Mouse (Mus musculus) MEL (cell line): Measurements from ENCODE around the gene Pdcd4. TPM values are rescaled to one million over a fixed set of nuclear protein-coding genes. Genes with fewer than 3 reads are reported as not detected.

Experiments
- DNase-seq: peaks from one replicate; pipeline ENCODE4 v3.0.0; 2011; ENCODE audit warnings: low read depth, low spot score
- H3K27ac ChIP-seq: 2 replicates; pipeline ENCODE4 v1.5.1; 2012; ENCODE audit warnings: low read depth, mild to moderate bottlenecking, control low read depth, low read length, moderate library complexity; ENCODE audit not compliant: control insufficient read depth
- H3K27me3 ChIP-seq, 2 experiments: fragments of 150-350 bp in 1 of 2; sonication (generic) in 1 of 2; 2 replicates each; pipeline ENCODE4 v1.6.1; 2012; ENCODE audit warnings: low read length in 2 of 2, mild to moderate bottlenecking in 2 of 2, improper control_type of control experiment in 1 of 2, moderate library complexity in 1 of 2; ENCODE audit not compliant: insufficient read depth in 2 of 2, control insufficient read depth in 1 of 2
- H3K36me3 ChIP-seq, 2 experiments: 2 replicates each; pipeline ENCODE4 v1.6.1; 2012 to 2014; ENCODE audit warnings: low read length in 2 of 2, improper control_type of control experiment in 1 of 2, inconsistent platforms in 1 of 2, mild to moderate bottlenecking in 1 of 2; ENCODE audit not compliant: insufficient read depth in 2 of 2, control insufficient read depth in 1 of 2
- H3K4me1 ChIP-seq, 2 experiments: fragments of 150-350 bp in 1 of 2; sonication (generic) in 1 of 2; 2 replicates each; pipeline ENCODE4 v1.6.1; 2012; ENCODE audit warnings: low read length in 2 of 2, improper control_type of control experiment in 1 of 2, mild to moderate bottlenecking in 1 of 2; ENCODE audit not compliant: insufficient read depth in 2 of 2, control insufficient read depth in 1 of 2
- H3K4me3 ChIP-seq, 2 experiments: fragments of 150-350 bp in 1 of 2; sonication (generic) in 1 of 2; 2 replicates each; pipeline ENCODE4 v1.5.1; 2012; ENCODE audit warnings: low read depth in 2 of 2, low read length in 2 of 2, mild to moderate bottlenecking in 2 of 2, moderate library complexity in 2 of 2, control low read depth in 1 of 2, improper control_type of control experiment in 1 of 2; ENCODE audit not compliant: control insufficient read depth in 1 of 2, insufficient read depth in 1 of 2
- H3K79me2 ChIP-seq: 2 replicates; pipeline ENCODE4 v1.6.1; 2012; ENCODE audit warnings: mild to moderate bottlenecking, low read length, moderate library complexity; ENCODE audit not compliant: control insufficient read depth, poor library complexity, insufficient read depth
- H3K9ac ChIP-seq: 2 replicates; pipeline ENCODE4 v1.6.1; 2012; ENCODE audit warnings: low read depth, mild to moderate bottlenecking, control low read depth, low read length, moderate library complexity; ENCODE audit not compliant: control insufficient read depth, poor library complexity, severe bottlenecking
- H3K9me3 ChIP-seq: fragments of 150-350 bp; sonication (generic); replicated peaks from 2 replicates; pipeline ENCODE4 v1.6.1; 2012; ENCODE audit warnings: mild to moderate bottlenecking, low read length, improper control_type of control experiment, moderate library complexity; ENCODE audit not compliant: insufficient read depth
- CHD1 ChIP-seq: IDR thresholded peaks from 2 replicates; pipeline ENCODE4 v1.6.1; 2012; ENCODE audit warnings: low read depth, mild to moderate bottlenecking, inconsistent platforms, low read length, improper control_type of control experiment
- EP300 ChIP-seq, 2 experiments: IDR thresholded peaks; 2 replicates each; pipeline ENCODE4 v1.6.1; 2011; ENCODE audit warnings: improper control_type of control experiment in 2 of 2, low read length in 2 of 2, low read depth in 1 of 2, mild to moderate bottlenecking in 1 of 2
- GATA1 ChIP-seq: IDR thresholded peaks from 2 replicates; pipeline ENCODE4 v1.6.1; 2011; ENCODE audit warnings: low read depth, low read length, improper control_type of control experiment
- JUND ChIP-seq: IDR thresholded peaks from 2 replicates; pipeline ENCODE4 v1.6.1; 2011; ENCODE audit warnings: low read depth, mild to moderate bottlenecking, improper control_type of control experiment, low read length
- KAT2A ChIP-seq: conservative IDR thresholded peaks from 2 replicates; pipeline ENCODE4 v1.6.1; 2012; ENCODE audit warnings: low read depth, low read length, improper control_type of control experiment, inconsistent platforms
- MAFK ChIP-seq: IDR thresholded peaks from 2 replicates; pipeline ENCODE4 v1.6.1; 2011; ENCODE audit warnings: low read depth, mild to moderate bottlenecking, low read length, improper control_type of control experiment, borderline replicate concordance
- MAX ChIP-seq: IDR thresholded peaks from 2 replicates; pipeline ENCODE4 v1.6.1; 2011; ENCODE audit warnings: low read length, improper control_type of control experiment
- MAZ ChIP-seq: IDR thresholded peaks from 2 replicates; pipeline ENCODE4 v1.6.1; 2012; ENCODE audit warnings: low read depth, mild to moderate bottlenecking, inconsistent platforms, low read length, improper control_type of control experiment
- MXI1 ChIP-seq: IDR thresholded peaks from 2 replicates; pipeline ENCODE4 v1.6.1; 2011; ENCODE audit warnings: mild to moderate bottlenecking, low read depth, low read length, improper control_type of control experiment
- MYB ChIP-seq: IDR thresholded peaks from 2 replicates; pipeline ENCODE4 v1.6.1; 2011; ENCODE audit warnings: mild to moderate bottlenecking, low read depth, low read length, improper control_type of control experiment
- MYC ChIP-seq: IDR thresholded peaks from 2 replicates; pipeline ENCODE4 v1.6.1; 2011; ENCODE audit warnings: low read depth, mild to moderate bottlenecking, low read length, improper control_type of control experiment, moderate library complexity
- POLR2A ChIP-seq, 2 experiments: IDR thresholded peaks; 2 replicates each; pipeline ENCODE4 v1.6.1; 2011 to 2012; ENCODE audit warnings: low read length in 2 of 2, mild to moderate bottlenecking in 2 of 2, control low read depth in 1 of 2, improper control_type of control experiment in 1 of 2, low read depth in 1 of 2, moderate library complexity in 1 of 2; ENCODE audit not compliant: control insufficient read depth in 1 of 2, insufficient read depth in 1 of 2, poor library complexity in 1 of 2
- POLR2AphosphoS5 ChIP-seq: IDR thresholded peaks from 2 replicates; pipeline ENCODE4 v1.6.1; 2012; ENCODE audit warnings: low read depth, borderline replicate concordance, mild to moderate bottlenecking, inconsistent platforms, low read length, moderate library complexity, mixed read lengths
- TBP ChIP-seq: IDR thresholded peaks from 2 replicates; pipeline ENCODE4 v1.8.0; 2011; ENCODE audit warnings: low read depth, low read length, improper control_type of control experiment
- TCF12 ChIP-seq: IDR thresholded peaks from 2 replicates; pipeline ENCODE4 v1.6.1; 2014; ENCODE audit warnings: low read depth, mild to moderate bottlenecking, inconsistent platforms, low read length, improper control_type of control experiment, moderate library complexity
- UBTF ChIP-seq: IDR thresholded peaks from 2 replicates; pipeline ENCODE4 v1.6.1; 2012; ENCODE audit warnings: low read depth, mild to moderate bottlenecking, inconsistent platforms, low read length, improper control_type of control experiment, moderate library complexity, borderline replicate concordance; ENCODE audit not compliant: insufficient read depth
- USF2 ChIP-seq, 2 experiments: IDR thresholded peaks; 2 replicates each; pipeline ENCODE4 v1.6.1; 2011 to 2012; ENCODE audit warnings: improper control_type of control experiment in 2 of 2, low read length in 2 of 2, borderline replicate concordance in 1 of 2, inconsistent platforms in 1 of 2, low read depth in 1 of 2, mild to moderate bottlenecking in 1 of 2; ENCODE audit not compliant: insufficient read depth in 1 of 2
- polyA plus RNA-seq, 2 experiments: library from polyadenylated mRNA; stranded (reverse) in 1 of 2; unstranded in 1 of 2; fragments of >175 nt in 1 of 2; fragments of >200 nt in 1 of 2; gene quantifications; 2 replicates each; pipeline versions ENCODE4 v1.2.1 to v1.2.4; 2012; ENCODE audit warnings: low replicate concordance in 2 of 2, low read depth in 1 of 2; ENCODE audit not compliant: insufficient read length in 2 of 2, insufficient read depth in 1 of 2, missing spikeins in 1 of 2
- total RNA-seq: library from RNA; depleted of rRNA; stranded (reverse); fragments of 300-350 nt; gene quantifications from 2 replicates; pipeline ENCODE4 v1.2.3, GENCODE M21; 2012

Gene Pdcd4
- total and polyA plus RNA-seq, 3 experiments, result 30.0 to 37.6 TPM; not detected in 1

DNA sequence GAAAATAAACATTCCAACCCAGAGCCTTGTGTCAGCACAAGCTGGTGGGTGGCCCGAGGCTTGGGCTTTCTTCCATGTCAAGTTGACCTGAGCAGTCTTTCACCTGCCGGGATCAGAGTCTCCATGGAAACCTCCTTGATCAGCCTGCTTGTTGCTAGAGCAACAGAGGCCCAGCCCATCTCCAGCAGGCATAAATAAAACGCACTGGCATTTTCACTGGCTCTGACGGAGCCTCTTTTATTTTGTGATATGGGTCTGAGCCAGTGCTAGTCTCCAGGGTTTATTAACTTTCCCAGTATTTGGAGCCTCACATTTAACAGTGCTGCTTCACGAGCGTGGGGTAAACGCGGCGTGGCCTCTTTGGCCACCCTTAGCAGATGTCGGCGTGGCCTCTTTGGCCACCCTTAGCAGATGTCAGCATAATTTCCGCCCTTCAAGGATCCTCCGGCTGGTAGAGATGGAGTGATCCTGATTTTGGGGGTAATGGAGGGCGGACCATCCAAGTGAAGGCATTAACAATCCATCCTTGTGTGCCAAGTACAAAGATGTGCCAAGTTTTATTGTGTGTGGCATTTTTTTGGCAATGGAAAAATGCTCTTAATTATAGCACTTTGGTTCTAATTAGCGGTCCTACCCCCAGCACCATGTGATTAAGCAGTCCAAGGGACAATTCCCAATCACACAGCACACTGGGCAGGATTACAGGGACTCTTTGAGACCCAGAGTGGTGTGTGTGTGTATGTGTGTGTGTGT is 39.2 kb upstream of the Pdcd4 start:
- Histone ChIP-seq H3K79me2 (no peaks in the 10 kb centered on the region), H3K27me3 (no peaks in the 10 kb centered on the region), H3K36me3 (peaks cover 0 to 6% of the 10 kb centered on the region in 2 experiments; a peak in 2 of 4 replicates), H3K4me1 (peaks cover 3 to 10% of the 10 kb centered on the region in 2 experiments), H3K4me3 (no peak overlapping the region), H3K9ac (no peak overlapping the region), H3K27ac (no peak overlapping the region)
- DNase-seq, result no peak
- no peak for TF ChIP-seq POLR2AphosphoS5
- no peak for TF ChIP-seq MYB
- TF ChIP-seq UBTF, result no peak
- TF ChIP-seq CHD1, result no peak
- TF ChIP-seq EP300 (IDR thresholded peaks at IDR 0.05; ENCODE audit: low read depth in 1 of 2, low read length in 2 of 2), result no peak
- TF ChIP-seq TBP, result no peak
- TF ChIP-seq MAZ, result no peak
- no peak for TF ChIP-seq TCF12
- TF ChIP-seq KAT2A, result no peak
- TF ChIP-seq MAX, result no peak
- TF ChIP-seq, all 39 proteins: peak for 0
- no peaks in the 10 kb centered on the region for H3K9me3 ChIP-seq

GRCm38 (mm10) chr19:53854978-53855377 is 37.1 kb upstream of the Pdcd4 start:
- no peaks in the 10 kb centered on the region for H3K4me1 ChIP-seq
- H3K9ac ChIP-seq, result no peak overlapping the region
- TF ChIP-seq JUND (no peak), TCF12 (no peak), MYC (no peak), UBTF (no peak), MYB (no peak), USF2 (IDR thresholded peaks at IDR 0.05; ENCODE audit: borderline replicate concordance in 1 of 2, insufficient read depth in 1 of 2, low read depth in 1 of 2, low read length in 2 of 2) (no peak), POLR2A (IDR thresholded peaks at IDR 0.05; ENCODE audit: control insufficient read depth in 1 of 2, insufficient read depth in 1 of 2, low read depth in 1 of 2, low read length in 2 of 2, poor library complexity in 1 of 2) (no peak), MAFK (no peak), MXI1 (no peak), GATA1 (no peak)
- TF ChIP-seq, all 39 proteins: peak for 0
- H3K36me3 ChIP-seq, result no peaks in the 10 kb centered on the region
- no peaks in the 10 kb centered on the region for H3K27me3 ChIP-seq
- no peaks in the 10 kb centered on the region for H3K79me2 ChIP-seq
- H3K9me3 ChIP-seq, result no peaks in the 10 kb centered on the region
- no peak for DNase-seq
- H3K27ac ChIP-seq, result no peak overlapping the region
- H3K4me3 ChIP-seq, result no peak overlapping the region
